Mouse (Mus musculus): ENCODE measurements around the gene Olfr1393.
"Not testable (repeated sequence)": the region's sequence is repeated elsewhere in the genome, so short reads cannot be mapped to it uniquely, and the experiment has no call there.

Gene Olfr1393

GRCm38 (mm10) chr11:49250422-49251379 lies 27.4 kb upstream of the Olfr1393 start:
- DNase-seq (ENCODE audit: extremely low read depth, low read depth, low spot score), result no peak

DNA sequence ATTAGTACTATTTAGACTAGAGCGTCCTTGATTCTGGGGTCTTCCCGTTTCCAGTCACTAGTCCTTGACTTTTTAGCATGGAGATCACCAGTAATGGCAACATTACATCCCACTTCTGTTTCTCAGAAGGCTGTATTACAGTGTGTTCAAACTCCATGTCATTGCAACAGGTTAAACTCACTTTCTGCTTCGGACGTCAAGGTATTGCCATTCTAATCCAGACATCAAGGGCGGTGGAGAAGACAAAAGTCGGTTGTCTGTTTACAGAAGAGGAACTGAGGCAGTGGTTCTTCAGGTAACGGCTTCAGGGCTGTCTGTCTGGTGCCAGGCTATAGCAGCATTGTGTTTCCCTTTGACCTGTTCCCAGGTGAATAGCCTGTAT lies 26.7 kb upstream of the Olfr1393 start:
- DNase-seq (ENCODE audit: extremely low read depth, low read depth, low spot score), result no peak

DNA sequence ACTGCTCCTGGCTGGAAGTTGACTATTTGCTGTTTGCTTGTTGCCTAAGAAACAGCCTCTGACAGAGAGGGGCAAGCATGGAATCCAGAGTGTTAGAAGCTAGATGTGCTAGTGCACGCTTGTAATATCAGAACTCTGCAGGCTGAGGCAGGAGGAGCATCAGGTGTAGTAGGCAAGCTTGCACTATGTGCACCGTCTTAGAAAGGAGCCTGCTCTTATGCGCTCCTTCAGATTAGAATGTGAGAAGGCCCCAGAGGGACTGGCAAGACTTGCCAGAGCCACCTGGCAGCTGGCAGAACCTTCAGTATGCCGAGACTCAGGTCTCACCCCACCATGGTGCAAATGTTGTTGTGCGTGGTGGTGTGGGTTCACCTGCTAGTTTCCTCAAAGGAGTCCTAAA lies 26.1 kb upstream of the Olfr1393 start:
- DNase-seq (ENCODE audit: extremely low read depth, low read depth, low spot score), result no peak

- DNase-seq (ENCODE audit: extremely low read depth, low read depth, low spot score), result no peak
Observed at GRCm38 (mm10) chr11:49253035-49253434, 25.1 kb upstream of the Olfr1393 start.

GRCm38 (mm10) chr11:49259296-49259695 lies 18.8 kb upstream of the Olfr1393 start:
- no peak for DNase-seq (ENCODE audit: extremely low read depth, low read depth, low spot score)

DNA sequence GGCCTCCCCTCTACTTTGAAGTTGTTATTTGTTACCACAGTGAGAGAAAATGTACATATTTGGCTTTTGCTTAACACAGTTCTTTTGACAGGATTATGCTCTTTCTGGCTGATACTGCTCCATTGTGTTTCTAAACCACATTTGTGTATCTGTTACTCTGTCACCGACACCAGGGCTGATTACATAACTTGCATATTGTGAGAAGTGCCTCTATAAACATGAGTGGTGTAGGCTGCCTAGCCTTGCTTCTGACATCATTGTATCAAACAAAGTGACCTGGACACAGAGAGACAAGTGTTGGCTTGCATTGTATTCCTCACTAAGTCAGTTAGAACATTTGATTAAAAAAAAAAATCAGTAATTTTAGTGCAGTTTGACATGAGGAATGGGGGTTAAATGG lies 18.3 kb upstream of the Olfr1393 start:
- no peak for DNase-seq (ENCODE audit: extremely low read depth, low read depth, low spot score)

DNA sequence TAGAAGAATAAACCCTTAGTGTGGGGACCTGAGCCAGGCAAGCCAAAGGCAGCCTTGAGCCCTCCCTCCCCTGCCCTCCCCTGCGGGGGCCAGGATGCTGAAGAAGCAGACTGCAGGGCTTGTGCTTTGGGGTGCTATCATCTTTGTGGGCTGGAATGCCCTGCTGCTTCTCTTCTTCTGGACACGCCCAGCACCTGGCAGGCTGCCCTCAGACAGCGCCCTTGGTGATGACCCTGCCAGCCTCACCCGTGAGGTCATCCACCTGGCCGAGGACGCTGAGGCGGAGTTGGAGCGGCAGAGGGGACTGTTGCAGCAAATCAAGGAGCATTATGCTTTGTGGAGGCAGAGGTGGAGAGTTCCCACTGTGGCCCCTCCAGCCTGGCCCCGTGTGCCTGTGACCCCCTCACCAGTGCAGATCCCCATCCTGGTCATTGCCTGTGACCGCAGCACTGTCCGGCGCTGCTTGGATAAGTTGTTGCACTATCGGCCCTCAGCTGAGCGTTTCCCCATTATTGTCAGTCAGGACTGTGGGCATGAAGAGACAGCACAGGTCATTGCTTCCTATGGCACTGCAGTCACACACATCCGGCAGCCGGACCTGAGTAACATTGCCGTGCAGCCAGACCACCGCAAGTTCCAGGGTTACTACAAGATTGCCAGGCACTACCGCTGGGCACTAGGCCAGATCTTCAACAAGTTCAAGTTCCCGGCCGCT lies 17.3 kb upstream of the Olfr1393 start:
- DNase-seq (ENCODE audit: extremely low read depth, low read depth, low spot score), result no peak

DNA sequence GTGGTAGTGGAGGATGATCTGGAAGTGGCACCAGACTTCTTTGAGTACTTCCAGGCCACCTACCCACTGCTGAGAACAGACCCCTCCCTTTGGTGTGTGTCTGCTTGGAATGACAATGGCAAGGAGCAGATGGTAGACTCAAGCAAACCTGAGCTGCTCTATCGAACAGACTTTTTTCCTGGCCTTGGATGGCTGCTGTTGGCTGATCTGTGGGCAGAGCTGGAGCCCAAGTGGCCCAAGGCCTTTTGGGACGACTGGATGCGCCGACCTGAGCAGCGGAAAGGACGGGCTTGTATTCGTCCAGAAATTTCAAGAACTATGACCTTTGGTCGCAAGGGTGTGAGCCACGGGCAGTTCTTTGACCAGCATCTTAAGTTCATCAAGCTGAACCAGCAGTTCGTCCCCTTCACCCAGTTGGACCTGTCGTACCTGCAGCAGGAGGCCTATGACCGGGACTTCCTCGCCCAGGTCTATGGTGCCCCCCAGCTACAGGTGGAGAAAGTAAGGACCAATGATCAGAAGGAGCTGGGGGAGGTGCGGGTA lies 16.7 kb upstream of the Olfr1393 start:
- no peak for DNase-seq (ENCODE audit: extremely low read depth, low read depth, low spot score)

DNA sequence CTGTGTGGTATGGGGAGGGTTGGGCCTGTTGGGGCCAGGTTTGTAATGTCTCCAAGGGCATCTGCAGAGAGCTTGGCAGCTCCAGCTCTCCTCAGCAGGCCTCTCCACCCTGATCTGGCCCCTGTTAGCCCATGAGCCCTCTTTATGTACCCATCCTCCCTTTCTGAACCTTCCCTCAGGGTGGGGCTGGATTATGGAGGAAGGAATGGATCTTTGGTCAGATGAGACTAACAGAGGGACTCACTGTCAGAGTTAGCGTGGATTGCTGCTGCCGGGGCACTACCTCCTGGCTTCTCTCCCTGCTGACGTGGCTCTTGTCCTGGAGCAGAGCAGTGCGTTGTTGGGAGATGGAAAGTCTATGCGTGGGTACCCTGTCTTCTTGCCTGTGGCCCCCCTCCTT lies 15.8 kb upstream of the Olfr1393 start:
- no peak for DNase-seq (ENCODE audit: extremely low read depth, low read depth, low spot score)

- DNase-seq (ENCODE audit: extremely low read depth, low read depth, low spot score), result no peak
Observed at GRCm38 (mm10) chr11:49263149-49263548, 15.0 kb upstream of the Olfr1393 start.

GRCm38 (mm10) chr11:49264081-49264480 lies 14.0 kb upstream of the Olfr1393 start:
- DNase-seq (ENCODE audit: extremely low read depth, low read depth, low spot score), result no peak

DNA sequence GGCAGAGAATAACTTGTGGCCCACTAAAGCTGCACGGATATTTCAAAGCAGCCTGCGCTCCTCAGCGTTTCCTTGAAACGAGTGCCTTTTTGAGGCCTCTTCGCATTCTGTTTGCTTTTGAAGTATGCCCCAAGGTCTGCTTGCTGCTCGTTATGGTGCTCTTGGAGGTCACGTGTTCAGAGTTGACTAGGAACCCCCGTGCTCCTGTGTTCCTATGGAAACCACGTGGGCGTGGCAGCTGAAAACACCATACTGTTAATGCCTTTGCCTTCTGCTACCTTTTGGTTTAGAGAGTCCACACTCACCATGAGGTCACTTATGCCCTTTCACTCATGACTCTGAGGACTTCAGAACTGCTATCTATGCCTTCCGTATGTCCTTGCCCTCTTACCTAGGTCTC lies 13.5 kb upstream of the Olfr1393 start:
- DNase-seq (ENCODE audit: extremely low read depth, low read depth, low spot score), result no peak

DNA sequence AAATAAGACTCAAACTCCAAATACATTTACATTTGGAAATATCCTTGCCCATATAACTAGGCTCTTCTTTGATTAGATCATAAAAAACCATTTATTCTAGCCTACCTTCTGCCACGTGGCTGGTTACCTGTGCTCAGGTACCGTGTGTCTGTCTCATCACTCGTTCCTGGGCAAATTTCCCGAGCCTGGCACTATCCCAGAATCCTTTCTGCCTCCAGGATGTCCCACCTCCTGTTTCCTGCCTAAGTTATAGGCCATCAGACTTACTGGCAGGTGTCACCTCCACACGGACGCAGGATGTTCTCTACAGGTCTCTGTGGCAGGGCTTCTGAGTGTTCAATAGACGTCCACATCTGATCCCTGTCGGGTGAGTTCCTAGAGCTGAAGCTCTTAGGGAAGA lies 13.0 kb upstream of the Olfr1393 start:
- DNase-seq (ENCODE audit: extremely low read depth, low read depth, low spot score), result no peak

GRCm38 (mm10) chr11:49266671-49267070 lies 11.4 kb upstream of the Olfr1393 start:
- no peak for DNase-seq (ENCODE audit: extremely low read depth, low read depth, low spot score)

GRCm38 (mm10) chr11:49267316-49267715 lies 10.8 kb upstream of the Olfr1393 start:
- DNase-seq (ENCODE audit: extremely low read depth, low read depth, low spot score), result no peak

GRCm38 (mm10) chr11:49267970-49268579 lies 10.0 kb upstream of the Olfr1393 start:
- DNase-seq (ENCODE audit: extremely low read depth, low read depth, low spot score), result no peak

DNA sequence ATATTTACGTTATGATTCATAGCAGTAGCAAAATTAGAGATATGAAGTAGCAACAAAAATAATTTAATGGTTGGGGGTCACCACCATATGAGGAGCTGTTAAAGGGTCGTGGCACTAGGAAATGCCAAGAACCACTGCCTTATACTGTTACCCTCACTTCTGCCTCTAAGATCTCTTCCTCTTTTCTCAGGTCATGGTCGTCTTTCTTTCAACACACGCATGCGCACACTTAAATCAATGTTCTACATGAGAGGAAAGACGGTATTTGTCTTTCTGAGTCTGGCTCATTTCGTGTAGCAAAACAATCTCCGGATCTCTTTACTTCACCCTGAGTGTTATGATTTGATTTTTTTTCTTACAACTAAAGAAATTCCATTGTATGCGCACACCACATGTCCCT lies 8.3 kb upstream of the Olfr1393 start:
- DNase-seq (ENCODE audit: extremely low read depth, low read depth, low spot score), result no peak

DNA sequence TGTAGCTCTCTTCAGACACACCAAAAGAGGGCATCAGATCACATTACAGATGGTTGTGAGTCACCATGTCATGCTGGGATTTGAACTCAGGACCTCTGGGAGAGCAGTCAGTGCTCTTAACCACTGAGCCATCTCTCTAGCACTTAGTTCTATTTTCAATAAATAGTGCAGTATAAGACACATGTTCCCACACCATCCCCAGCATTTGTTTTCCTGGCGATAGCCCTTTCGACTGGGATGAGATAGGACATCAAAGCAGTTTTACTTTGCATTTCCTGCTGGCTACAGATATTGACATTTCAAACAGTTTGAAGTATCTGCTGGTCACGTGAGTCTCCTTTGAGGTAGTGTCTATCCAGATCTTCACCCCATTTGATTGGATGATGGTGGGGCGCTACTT lies 7.7 kb upstream of the Olfr1393 start:
- DNase-seq (ENCODE audit: extremely low read depth, low read depth, low spot score), result no peak

GRCm38 (mm10) chr11:49271334-49271733 lies 6.8 kb upstream of the Olfr1393 start:
- no peak for DNase-seq (ENCODE audit: extremely low read depth, low read depth, low spot score)

- no peak for DNase-seq (ENCODE audit: extremely low read depth, low read depth, low spot score)
Observed at GRCm38 (mm10) chr11:49273834-49274519, 4.1 kb upstream of the Olfr1393 start.

- DNase-seq (ENCODE audit: extremely low read depth, low read depth, low spot score), result not testable (repeated sequence)
Observed at GRCm38 (mm10) chr11:49284982-49285381, 6.9 kb downstream of the Olfr1393 start, which contains the start of gene Olfr1392. Gene Olfr1392, plus strand, starts transcription at chr11:49285282.
